Mouse (Mus musculus) MEL (cell line): Measurements from ENCODE around the gene Fam213b. TPM values are rescaled to one million over a fixed set of nuclear protein-coding genes. Genes with fewer than 3 reads are reported as not detected.

Source experiments
- DNase-seq: peaks from one replicate; pipeline ENCODE4 v3.0.0; 2011; ENCODE audit warnings: low read depth, low spot score
- H3K27ac ChIP-seq: 2 replicates; pipeline ENCODE4 v1.5.1; 2012; ENCODE audit warnings: low read depth, mild to moderate bottlenecking, control low read depth, low read length, moderate library complexity; ENCODE audit not compliant: control insufficient read depth
- H3K27me3 ChIP-seq, 2 experiments: fragments of 150-350 bp in 1 of 2; sonication (generic) in 1 of 2; 2 replicates each; pipeline ENCODE4 v1.6.1; 2012; ENCODE audit warnings: low read length in 2 of 2, mild to moderate bottlenecking in 2 of 2, improper control_type of control experiment in 1 of 2, moderate library complexity in 1 of 2; ENCODE audit not compliant: insufficient read depth in 2 of 2, control insufficient read depth in 1 of 2
- H3K36me3 ChIP-seq, 2 experiments: 2 replicates each; pipeline ENCODE4 v1.6.1; 2012 to 2014; ENCODE audit warnings: low read length in 2 of 2, improper control_type of control experiment in 1 of 2, inconsistent platforms in 1 of 2, mild to moderate bottlenecking in 1 of 2; ENCODE audit not compliant: insufficient read depth in 2 of 2, control insufficient read depth in 1 of 2
- H3K4me1 ChIP-seq, 2 experiments: fragments of 150-350 bp in 1 of 2; sonication (generic) in 1 of 2; 2 replicates each; pipeline ENCODE4 v1.6.1; 2012; ENCODE audit warnings: low read length in 2 of 2, improper control_type of control experiment in 1 of 2, mild to moderate bottlenecking in 1 of 2; ENCODE audit not compliant: insufficient read depth in 2 of 2, control insufficient read depth in 1 of 2
- H3K4me3 ChIP-seq, 2 experiments: fragments of 150-350 bp in 1 of 2; sonication (generic) in 1 of 2; 2 replicates each; pipeline ENCODE4 v1.5.1; 2012; ENCODE audit warnings: low read depth in 2 of 2, low read length in 2 of 2, mild to moderate bottlenecking in 2 of 2, moderate library complexity in 2 of 2, control low read depth in 1 of 2, improper control_type of control experiment in 1 of 2; ENCODE audit not compliant: control insufficient read depth in 1 of 2, insufficient read depth in 1 of 2
- H3K79me2 ChIP-seq: 2 replicates; pipeline ENCODE4 v1.6.1; 2012; ENCODE audit warnings: mild to moderate bottlenecking, low read length, moderate library complexity; ENCODE audit not compliant: control insufficient read depth, poor library complexity, insufficient read depth
- H3K9ac ChIP-seq: 2 replicates; pipeline ENCODE4 v1.6.1; 2012; ENCODE audit warnings: low read depth, mild to moderate bottlenecking, control low read depth, low read length, moderate library complexity; ENCODE audit not compliant: control insufficient read depth, poor library complexity, severe bottlenecking
- H3K9me3 ChIP-seq: fragments of 150-350 bp; sonication (generic); replicated peaks from 2 replicates; pipeline ENCODE4 v1.6.1; 2012; ENCODE audit warnings: mild to moderate bottlenecking, low read length, improper control_type of control experiment, moderate library complexity; ENCODE audit not compliant: insufficient read depth
- BHLHE40 ChIP-seq: IDR thresholded peaks from 2 replicates; pipeline ENCODE4 v1.6.1; 2012; ENCODE audit warnings: low read depth, mild to moderate bottlenecking, inconsistent platforms, low read length, improper control_type of control experiment, borderline replicate concordance
- CHD2 ChIP-seq: IDR thresholded peaks from 2 replicates; pipeline ENCODE4 v1.6.1; 2011; ENCODE audit warnings: low read length, improper control_type of control experiment
- CTCF ChIP-seq, 3 experiments: IDR thresholded peaks in 2 of 3; conservative IDR thresholded peaks in 1 of 3; 2 replicates each; pipeline ENCODE4 v1.5.1; 2011 to 2012; ENCODE audit warnings: low read length in 3 of 3, low read depth in 2 of 3, mild to moderate bottlenecking in 2 of 3, improper control_type of control experiment in 1 of 3, inconsistent platforms in 1 of 3, mixed read lengths in 1 of 3, moderate library complexity in 1 of 3; ENCODE audit not compliant: control insufficient read depth in 1 of 3, insufficient read depth in 1 of 3, poor library complexity in 1 of 3, severe bottlenecking in 1 of 3
- E2F4 ChIP-seq: IDR thresholded peaks from 2 replicates; pipeline ENCODE4 v1.6.1; 2011; ENCODE audit warnings: low read depth, low read length, improper control_type of control experiment, borderline replicate concordance
- ELF1 ChIP-seq: IDR thresholded peaks from 2 replicates; pipeline ENCODE4 v1.6.1; 2014; ENCODE audit warnings: low read depth, mild to moderate bottlenecking, inconsistent platforms, low read length, improper control_type of control experiment, moderate library complexity
- ETS1 ChIP-seq: IDR thresholded peaks from 2 replicates; pipeline ENCODE4 v1.6.1; 2012; ENCODE audit warnings: low read depth, mild to moderate bottlenecking, inconsistent platforms, low read length, improper control_type of control experiment, moderate library complexity
- GABPA ChIP-seq: IDR thresholded peaks from 2 replicates; pipeline ENCODE4 v1.6.1; 2012; ENCODE audit warnings: low read depth, mild to moderate bottlenecking, inconsistent platforms, low read length, improper control_type of control experiment, moderate library complexity
- HCFC1 ChIP-seq: IDR thresholded peaks from 2 replicates; pipeline ENCODE4 v1.6.1; 2012; ENCODE audit warnings: low read depth, mild to moderate bottlenecking, inconsistent platforms, low read length, improper control_type of control experiment, moderate library complexity
- JUND ChIP-seq: IDR thresholded peaks from 2 replicates; pipeline ENCODE4 v1.6.1; 2011; ENCODE audit warnings: low read depth, mild to moderate bottlenecking, improper control_type of control experiment, low read length
- MAZ ChIP-seq: IDR thresholded peaks from 2 replicates; pipeline ENCODE4 v1.6.1; 2012; ENCODE audit warnings: low read depth, mild to moderate bottlenecking, inconsistent platforms, low read length, improper control_type of control experiment
- MEF2A ChIP-seq: IDR thresholded peaks from 2 replicates; pipeline ENCODE4 v1.6.1; 2014; ENCODE audit warnings: low read depth, mild to moderate bottlenecking, inconsistent platforms, low read length, improper control_type of control experiment; ENCODE audit not compliant: poor library complexity, insufficient replicate concordance, severe bottlenecking; ENCODE audit errors: extremely low read depth
- MXI1 ChIP-seq: IDR thresholded peaks from 2 replicates; pipeline ENCODE4 v1.6.1; 2011; ENCODE audit warnings: mild to moderate bottlenecking, low read depth, low read length, improper control_type of control experiment
- MYC ChIP-seq: IDR thresholded peaks from 2 replicates; pipeline ENCODE4 v1.6.1; 2011; ENCODE audit warnings: low read depth, mild to moderate bottlenecking, low read length, improper control_type of control experiment, moderate library complexity
- POLR2AphosphoS5 ChIP-seq: IDR thresholded peaks from 2 replicates; pipeline ENCODE4 v1.6.1; 2012; ENCODE audit warnings: low read depth, borderline replicate concordance, mild to moderate bottlenecking, inconsistent platforms, low read length, moderate library complexity, mixed read lengths
- RAD21 ChIP-seq: IDR thresholded peaks from 2 replicates; pipeline ENCODE4 v1.6.1; 2011; ENCODE audit warnings: mild to moderate bottlenecking, low read depth, low read length, improper control_type of control experiment
- RCOR1 ChIP-seq: IDR thresholded peaks from 2 replicates; pipeline ENCODE4 v1.6.1; 2012; ENCODE audit warnings: low read depth, mild to moderate bottlenecking, inconsistent platforms, low read length, improper control_type of control experiment
- SIN3A ChIP-seq: IDR thresholded peaks from 2 replicates; pipeline ENCODE4 v1.6.1; 2012; ENCODE audit warnings: low read length, improper control_type of control experiment, inconsistent platforms
- SMC3 ChIP-seq: IDR thresholded peaks from 2 replicates; pipeline ENCODE4 v1.6.1; 2011; ENCODE audit warnings: low read depth, low read length, improper control_type of control experiment
- TBP ChIP-seq: IDR thresholded peaks from 2 replicates; pipeline ENCODE4 v1.8.0; 2011; ENCODE audit warnings: low read depth, low read length, improper control_type of control experiment
- TCF12 ChIP-seq: IDR thresholded peaks from 2 replicates; pipeline ENCODE4 v1.6.1; 2014; ENCODE audit warnings: low read depth, mild to moderate bottlenecking, inconsistent platforms, low read length, improper control_type of control experiment, moderate library complexity
- UBTF ChIP-seq: IDR thresholded peaks from 2 replicates; pipeline ENCODE4 v1.6.1; 2012; ENCODE audit warnings: low read depth, mild to moderate bottlenecking, inconsistent platforms, low read length, improper control_type of control experiment, moderate library complexity, borderline replicate concordance; ENCODE audit not compliant: insufficient read depth
- USF1 ChIP-seq: IDR thresholded peaks from 2 replicates; pipeline ENCODE4 v1.6.1; 2014; ENCODE audit warnings: low read depth, mild to moderate bottlenecking, inconsistent platforms, low read length, improper control_type of control experiment, moderate library complexity
- ZC3H11A ChIP-seq: IDR thresholded peaks from 2 replicates; pipeline ENCODE4 v1.6.1; 2012; ENCODE audit warnings: low read depth, mild to moderate bottlenecking, inconsistent platforms, low read length, improper control_type of control experiment
- ZKSCAN1 ChIP-seq: IDR thresholded peaks from 2 replicates; pipeline ENCODE4 v1.6.1; 2012; ENCODE audit warnings: low read depth, mild to moderate bottlenecking, inconsistent platforms, low read length, improper control_type of control experiment, moderate library complexity
- ZMIZ1 ChIP-seq: IDR thresholded peaks from 2 replicates; pipeline ENCODE4 v1.6.1; 2012; ENCODE audit warnings: low read depth, mild to moderate bottlenecking, inconsistent platforms, low read length, improper control_type of control experiment, moderate library complexity
- polyA plus RNA-seq, 2 experiments: library from polyadenylated mRNA; stranded (reverse) in 1 of 2; unstranded in 1 of 2; fragments of >175 nt in 1 of 2; fragments of >200 nt in 1 of 2; gene quantifications; 2 replicates each; pipeline versions ENCODE4 v1.2.1 to v1.2.4; 2012; ENCODE audit warnings: low replicate concordance in 2 of 2, low read depth in 1 of 2; ENCODE audit not compliant: insufficient read length in 2 of 2, insufficient read depth in 1 of 2, missing spikeins in 1 of 2
- total RNA-seq: library from RNA; depleted of rRNA; stranded (reverse); fragments of 300-350 nt; gene quantifications from 2 replicates; pipeline ENCODE4 v1.2.3, GENCODE M21; 2012

Fam213b gene
- total and polyA plus RNA-seq, 3 experiments: not detected

DNA sequence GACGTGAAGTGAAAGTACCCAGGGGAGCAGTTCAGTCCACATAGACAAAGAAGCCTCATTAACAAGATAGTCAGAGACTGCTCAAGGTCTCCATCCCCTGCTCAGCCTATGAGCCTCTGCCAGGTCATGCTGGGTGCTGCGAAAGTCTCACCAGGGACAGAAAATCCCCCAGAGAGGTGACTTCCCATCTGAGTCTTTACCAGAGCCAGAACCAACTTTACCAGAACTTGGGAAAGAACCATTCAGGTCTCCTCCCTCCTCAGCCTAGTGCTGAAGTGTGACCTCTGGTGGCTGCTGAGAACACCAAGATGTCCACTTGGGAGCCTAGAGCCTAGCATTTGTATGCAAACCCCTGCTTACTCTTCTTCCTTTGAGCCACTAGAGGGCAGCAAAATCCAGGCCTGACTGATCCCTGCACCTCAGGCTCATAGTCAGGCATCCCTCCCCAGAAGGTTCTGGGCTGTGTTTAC, 45.2 kb upstream of the Fam213b start:
- Histone ChIP-seq H3K79me2 (no peaks in the 10 kb centered on the region), H3K9ac (peak overlapping the region; percentile 46), H3K27ac (peak overlapping the region; percentile 19; the same call in 1 of the 2 replicates), H3K9me3 (no peaks in the 10 kb centered on the region), H3K4me1 (peaks cover 0 to 21% of the 10 kb centered on the region in 2 experiments; a peak in 3 of 4 replicates), H3K36me3 (peaks cover 0 to 7% of the 10 kb centered on the region in 2 experiments; a peak in 2 of 4 replicates), H3K27me3 (no peaks in the 10 kb centered on the region), H3K4me3 (peak overlapping the region; percentile 28 to 38)
- DNase-seq: peak; percentile 94
- TF ChIP-seq BHLHE40 (0 out of 2 replicates have a peak, but pooled peaks have one; percentile 59), TCF12 (no peak; the same call in 1 of the 2 replicates), JUND (0 out of 2 replicates have a peak, but pooled peaks have one; percentile 61), RCOR1 (peak; percentile 23; the same call in 1 of the 2 replicates), CHD2 (no peak), MXI1 (peak; percentile 56), ZMIZ1 (no peak), TBP (0 out of 2 replicates have a peak, but pooled peaks have one; percentile 21), MAZ (no peak; the same call in 1 of the 2 replicates), MYC (peak; percentile 58; the same call in 1 of the 2 replicates), USF1 (no peak), SMC3 (peak; percentile 97), ELF1 (no peak), SIN3A (peak; percentile 84), HCFC1 (peak; percentile 67), RAD21 (peak; percentile 85), ZC3H11A (peak; percentile 87), CTCF (IDR thresholded peaks at IDR 0.05 in 2 of 3, conservative IDR thresholded peaks at IDR 0.05 in 1 of 3; ENCODE audit: control insufficient read depth in 1 of 3, insufficient read depth in 1 of 3, low read depth in 2 of 3, low read length in 3 of 3, poor library complexity in 1 of 3, severe bottlenecking in 1 of 3) (peak; percentile 77 to 97 (median 89); a peak in 5 of 6 replicates), ETS1 (0 out of 2 replicates have a peak, but pooled peaks have one; percentile 30), MEF2A (no peak), ZKSCAN1 (no peak), UBTF (no peak), POLR2AphosphoS5 (no peak), E2F4 (no peak), GABPA (no peak; the same call in 1 of the 2 replicates)
